Mouse (Mus musculus) lung, postnatal 0 days (tissue): ENCODE measurements around the gene Fcor.

Source experiments
- CTCF ChIP-seq: IDR thresholded peaks from 2 replicates; pipeline ENCODE4 v1.5.1; 2016; ENCODE audit warnings: antibody characterized with exemption, mild to moderate bottlenecking
- EP300 ChIP-seq: IDR thresholded peaks from 2 replicates; pipeline ENCODE4 v1.6.1; 2016; ENCODE audit warnings: antibody characterized with exemption, mild to moderate bottlenecking, control low read depth

- TF ChIP-seq CTCF: peak; percentile 96
- TF ChIP-seq EP300: no peak
Measured at GRCm38 (mm10) chr8:3718559-3718958, 46.4 kb upstream of the Fcor start.
